Mouse (Mus musculus) stomach, embryonic 16.5 days (tissue): ENCODE measurements around the gene Gm13271. TPM values are rescaled to one million over a fixed set of nuclear protein-coding genes. Genes with fewer than 3 reads are reported as not detected.
"Not testable (repeated sequence)": the region's sequence is repeated elsewhere in the genome, so short reads cannot be mapped to it uniquely, and the experiment has no call there.

Experiments used
- ATAC-seq: fragments of 200-750 bp; cut with Nextera tagmentation; 2 replicates; pipeline ENCODE4 v1.8.0; 2017; ENCODE audit warnings: moderate number of reproducible peaks, moderate TSS enrichment; ENCODE audit not compliant: insufficient read depth, low FRiP score
- H3K27ac ChIP-seq: fragments of 300-500 bp; sonication (generic); 2 replicates; pipeline ENCODE4 v1.5.1; 2014; ENCODE audit warnings: low read length
- H3K27me3 ChIP-seq: fragments of 300-500 bp; sonication (generic); 2 replicates; pipeline ENCODE4 v1.6.1; 2014; ENCODE audit warnings: low read length, control low read depth, mixed read lengths; ENCODE audit not compliant: control insufficient read depth, insufficient read depth
- H3K36me3 ChIP-seq: fragments of 300-500 bp; sonication (generic); 2 replicates; pipeline ENCODE4 v1.6.1; 2014; ENCODE audit warnings: low read length; ENCODE audit not compliant: control insufficient read depth, insufficient read depth
- H3K4me1 ChIP-seq: fragments of 300-500 bp; sonication (generic); 2 replicates; pipeline ENCODE4 v1.6.1; 2014; ENCODE audit warnings: low read length, control low read depth, mixed read lengths; ENCODE audit not compliant: control insufficient read depth, insufficient read depth
- H3K4me2 ChIP-seq: fragments of 300-500 bp; sonication (generic); 2 replicates; pipeline ENCODE4 v1.6.1; 2014; ENCODE audit warnings: low read depth, low read length, mixed read lengths
- H3K4me3 ChIP-seq: fragments of 300-500 bp; sonication (generic); replicated peaks from 2 replicates; pipeline ENCODE4 v1.5.1; 2014; ENCODE audit warnings: mild to moderate bottlenecking, low read length
- H3K9ac ChIP-seq: fragments of 300-500 bp; sonication (generic); 2 replicates; pipeline ENCODE4 v1.6.1; 2014; ENCODE audit warnings: low read length
- H3K9me3 ChIP-seq: fragments of 300-500 bp; sonication (generic); replicated peaks from 2 replicates; pipeline ENCODE4 v1.6.1; 2016; ENCODE audit warnings: low read length, control low read depth; ENCODE audit not compliant: control insufficient read depth
- WGBS: fragments of 180-500 bp; shearing (Covaris S2); extraction: QIAGEN DNeasy Blood & Tissue Kit; methylation state at CpG from one replicate; pipeline ENCODE4 v1.1.7; 2014; 5-methylcytosine and 5-hydroxymethylcytosine counted together
- polyA plus RNA-seq: library from polyadenylated mRNA; unstranded; fragments of >200 nt; fragmentation: Nextera tagmentation; extraction: Ambion mirVana; gene quantifications from 2 replicates; pipeline ENCODE4 v1.2.1, GENCODE M21; 2015

The Gm13271 gene
- polyA plus RNA-seq, 1 experiment from 2014 or later, result not detected

- H3K27ac ChIP-seq, ATAC-seq, H3K4me1 ChIP-seq, H3K9me3 ChIP-seq, H3K9ac ChIP-seq, H3K4me2 ChIP-seq, H3K27me3 ChIP-seq, H3K36me3 ChIP-seq, H3K4me3 ChIP-seq: not testable (repeated sequence)
- WGBS, result 13% methylated on average over 4 of the region's 7 CpGs
Observed at GRCm38 (mm10) chr4:88799365-88799764, 44.7 kb downstream of the Gm13271 start, which contains the start of gene Gm13285. Gene Gm13285, plus strand, starts transcription at chr4:88799665.

GRCm38 (mm10) chr4:88802954-88803353, 48.3 kb downstream of the Gm13271 start, which contains the start of gene Gm13287:
Gene Gm13287, plus strand, starts transcription at chr4:88803254.
- H3K9me3 ChIP-seq, H3K27ac ChIP-seq, ATAC-seq, H3K36me3 ChIP-seq, H3K4me2 ChIP-seq, H3K4me3 ChIP-seq, H3K27me3 ChIP-seq, H3K9ac ChIP-seq, H3K4me1 ChIP-seq: not testable (repeated sequence)
- WGBS, result no CpG with 5 or more reads among the region's 29 CpGs

Other genes starting within 250 kb of the Gm13271 start
- gene Ifnb1, start 232.1 kb upstream of the Gm13271 start, polyA plus RNA-seq, result not detected in 2 replicates
- gene Ifna15, start 196.6 kb upstream of the Gm13271 start, polyA plus RNA-seq, result not detected in 2 replicates
- gene Ifna14, start 183.1 kb upstream of the Gm13271 start, polyA plus RNA-seq, result not detected in 2 replicates
- gene Ifna9, start 162.5 kb upstream of the Gm13271 start, polyA plus RNA-seq, result not detected in 2 replicates
- gene Ifna12, start 151.5 kb upstream of the Gm13271 start, polyA plus RNA-seq, result not detected in 2 replicates
- gene C87499, start 120.5 kb upstream of the Gm13271 start, polyA plus RNA-seq, result not detected in 2 replicates
- not detected in 2 replicates for gene Ifna13, start 110.4 kb upstream of the Gm13271 start, polyA plus RNA-seq
- not detected in 2 replicates for gene Ifna16, start 77.9 kb upstream of the Gm13271 start, polyA plus RNA-seq
- gene Ifna2, start 71.0 kb upstream of the Gm13271 start, polyA plus RNA-seq, result not detected in 2 replicates
- not detected in 2 replicates for gene Ifnab, start 63.5 kb upstream of the Gm13271 start, polyA plus RNA-seq
- 0.36 and 0.51 TPM in 2 replicates for gene Gm26566, start 33.1 kb upstream of the Gm13271 start, polyA plus RNA-seq
- gene Klhl9, start 32.4 kb upstream of the Gm13271 start, polyA plus RNA-seq, result 83.6 and 87.9 TPM in 2 replicates
- gene Gm13283, start 5.3 kb downstream of the Gm13271 start, polyA plus RNA-seq, result 0.19 and 0.26 TPM in 2 replicates
- 0.59 and 0.89 TPM in 2 replicates for gene Gm13290, start 19.0 kb downstream of the Gm13271 start, polyA plus RNA-seq
- gene Gm13289, start 22.1 kb downstream of the Gm13271 start, polyA plus RNA-seq, result not detected in 2 replicates
- gene Gm13272, start 25.0 kb downstream of the Gm13271 start, polyA plus RNA-seq, result 0.28 TPM in 1 of 2 replicates, not detected in the other
- 0.48 TPM in 1 of 2 replicates, not detected in the other for gene Ifnz, start 27.3 kb downstream of the Gm13271 start, polyA plus RNA-seq
- gene Gm13276, start 30.8 kb downstream of the Gm13271 start, polyA plus RNA-seq, result not detected in 2 replicates
- not detected in 2 replicates for gene Gm13277, start 33.8 kb downstream of the Gm13271 start, polyA plus RNA-seq
- gene Gm13278, start 36.7 kb downstream of the Gm13271 start, polyA plus RNA-seq, result not detected in 2 replicates
- not detected in 2 replicates for gene Gm13275, start 39.6 kb downstream of the Gm13271 start, polyA plus RNA-seq
- gene Gm13279, start 42.5 kb downstream of the Gm13271 start, polyA plus RNA-seq, result not detected in 2 replicates
- 0.70 and 1.1 TPM in 2 replicates for gene Gm13285, start 44.8 kb downstream of the Gm13271 start, polyA plus RNA-seq
- not detected in 2 replicates for gene Gm13287, start 48.4 kb downstream of the Gm13271 start, polyA plus RNA-seq
- 0.06 and 0.15 TPM in 2 replicates for gene Gm13288, start 50.7 kb downstream of the Gm13271 start, polyA plus RNA-seq
- gene Ifna7, start 61.4 kb downstream of the Gm13271 start, polyA plus RNA-seq, result not detected in 2 replicates
- gene Ifna11, start 65.1 kb downstream of the Gm13271 start, polyA plus RNA-seq, result not detected in 2 replicates
- not detected in 2 replicates for gene Ifna6, start 72.5 kb downstream of the Gm13271 start, polyA plus RNA-seq
- gene Ifna5, start 80.7 kb downstream of the Gm13271 start, polyA plus RNA-seq, result not detected in 2 replicates
- not detected in 2 replicates for gene Ifna4, start 87.0 kb downstream of the Gm13271 start, polyA plus RNA-seq
- not detected in 2 replicates for gene Ifna1, start 95.2 kb downstream of the Gm13271 start, polyA plus RNA-seq
- not detected in 2 replicates for gene Ifne, start 125.3 kb downstream of the Gm13271 start, polyA plus RNA-seq